Mouse (Mus musculus): Measurements from ENCODE around the gene Jagn1. TPM values are rescaled to one million over a fixed set of nuclear protein-coding genes. Genes with fewer than 3 reads are reported as not detected.
A peak's percentile ranks its signal among the peaks of the same experiment; 100 is the strongest.

Gene Jagn1
- total and polyA plus RNA-seq, 3 experiments = 80.6 to 95.6 TPM; not detected in 1

DNA sequence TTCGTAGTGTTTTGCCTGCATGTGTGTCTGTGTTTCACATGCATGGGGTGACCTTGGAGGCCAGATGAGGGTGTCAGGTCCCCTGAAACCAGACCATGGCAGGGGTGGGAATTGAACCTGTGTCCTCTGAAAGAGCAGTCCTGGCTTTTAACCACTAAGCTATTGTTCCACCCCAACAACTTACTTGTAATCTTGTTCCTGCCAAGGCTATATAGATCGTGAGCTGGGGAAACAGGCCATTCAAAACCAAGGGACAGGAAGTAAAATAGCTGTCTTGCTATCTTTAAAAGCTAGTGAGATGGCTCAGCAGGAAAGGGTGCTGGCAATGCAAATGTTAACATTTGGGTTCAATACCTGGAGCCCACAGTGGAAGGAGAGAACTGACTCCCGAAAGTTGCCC is 12.4 kb upstream of the Jagn1 start:
- Histone ChIP-seq H3K9ac (ENCODE audit: control insufficient read depth, low read depth, low read length, poor library complexity, severe bottlenecking) (no peak overlapping the region), H3K79me2 (ENCODE audit: control insufficient read depth, insufficient read depth, low read length, poor library complexity) (no peaks in the 10 kb centered on the region), H3K36me3 (ENCODE audit: control insufficient read depth in 1 of 2, insufficient read depth in 2 of 2, low read length in 2 of 2) (no peaks in the 10 kb centered on the region), H3K27ac (ENCODE audit: control insufficient read depth, low read depth, low read length) (no peak overlapping the region), H3K4me3 (ENCODE audit: control insufficient read depth in 1 of 2, insufficient read depth in 1 of 2, low read depth in 2 of 2, low read length in 2 of 2) (no peak overlapping the region), H3K27me3 (ENCODE audit: control insufficient read depth in 1 of 2, insufficient read depth in 2 of 2, low read length in 2 of 2) (no peaks in the 10 kb centered on the region), H3K9me3 (replicated peaks; ENCODE audit: insufficient read depth, low read length) (no peaks in the 10 kb centered on the region), H3K4me1 (ENCODE audit: control insufficient read depth in 1 of 2, insufficient read depth in 2 of 2, low read length in 2 of 2) (peaks cover 0 to 7% of the 10 kb centered on the region in 2 experiments; a peak in 3 of 4 replicates)
- no peak for TF ChIP-seq SIN3A (IDR thresholded peaks at IDR 0.05; ENCODE audit: low read length)
- TF ChIP-seq NELFE (IDR thresholded peaks at IDR 0.05; ENCODE audit: low read depth, low read length) = no peak
- no peak for TF ChIP-seq USF2 (IDR thresholded peaks at IDR 0.05; ENCODE audit: borderline replicate concordance in 1 of 2, insufficient read depth in 1 of 2, low read depth in 1 of 2, low read length in 2 of 2)
- no peak for TF ChIP-seq TAL1 (IDR thresholded peaks at IDR 0.05; ENCODE audit: low read length)
- no peak for TF ChIP-seq GABPA (IDR thresholded peaks at IDR 0.05; ENCODE audit: low read depth, low read length)
- peak; percentile 91 for TF ChIP-seq TBP (IDR thresholded peaks at IDR 0.05; ENCODE audit: low read depth, low read length)
- DNase-seq (ENCODE audit: low read depth, low spot score) = no peak

DNA sequence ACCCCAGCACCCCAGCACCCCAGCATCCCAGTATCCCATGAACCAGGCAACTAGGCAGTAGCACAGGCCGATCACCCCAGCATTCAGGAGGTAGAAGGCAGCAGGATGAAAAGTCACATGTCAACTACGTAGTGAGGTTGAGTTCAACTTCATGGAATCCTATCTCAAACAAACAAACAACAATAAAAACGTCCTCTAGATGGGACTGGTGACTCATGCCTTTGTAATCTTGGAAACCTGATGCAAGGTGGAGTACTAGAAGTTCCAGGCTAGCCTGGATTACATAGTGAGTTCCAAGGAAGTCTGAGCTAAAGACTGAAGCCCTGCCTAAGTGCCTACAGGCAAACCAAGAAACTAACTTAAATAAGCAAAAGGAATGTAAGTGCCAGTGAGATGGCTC is 11.5 kb upstream of the Jagn1 start:
- Histone ChIP-seq H3K9me3 (replicated peaks; ENCODE audit: insufficient read depth, low read length) (no peaks in the 10 kb centered on the region), H3K4me1 (ENCODE audit: control insufficient read depth in 1 of 2, insufficient read depth in 2 of 2, low read length in 2 of 2) (peaks cover 0 to 3% of the 10 kb centered on the region in 2 experiments; a peak in 1 of 4 replicates), H3K4me3 (ENCODE audit: control insufficient read depth in 1 of 2, insufficient read depth in 1 of 2, low read depth in 2 of 2, low read length in 2 of 2) (no peak overlapping the region), H3K79me2 (ENCODE audit: control insufficient read depth, insufficient read depth, low read length, poor library complexity) (no peaks in the 10 kb centered on the region), H3K9ac (ENCODE audit: control insufficient read depth, low read depth, low read length, poor library complexity, severe bottlenecking) (no peak overlapping the region), H3K27me3 (ENCODE audit: control insufficient read depth in 1 of 2, insufficient read depth in 2 of 2, low read length in 2 of 2) (no peaks in the 10 kb centered on the region), H3K36me3 (ENCODE audit: control insufficient read depth in 1 of 2, insufficient read depth in 2 of 2, low read length in 2 of 2) (no peaks in the 10 kb centered on the region), H3K27ac (ENCODE audit: control insufficient read depth, low read depth, low read length) (no peak overlapping the region)
- no peak for TF ChIP-seq MYB (IDR thresholded peaks at IDR 0.05; ENCODE audit: low read depth, low read length)
- TF ChIP-seq CHD1 (IDR thresholded peaks at IDR 0.05; ENCODE audit: low read depth, low read length) = no peak
- TF ChIP-seq ZMIZ1 (IDR thresholded peaks at IDR 0.05; ENCODE audit: low read depth, low read length) = no peak
- TF ChIP-seq GATA1 (IDR thresholded peaks at IDR 0.05; ENCODE audit: low read depth, low read length) = no peak
- no peak for TF ChIP-seq MAX (IDR thresholded peaks at IDR 0.05; ENCODE audit: low read length)
- TF ChIP-seq POLR2A (IDR thresholded peaks at IDR 0.05; ENCODE audit: control insufficient read depth in 1 of 2, insufficient read depth in 1 of 2, low read depth in 1 of 2, low read length in 2 of 2, poor library complexity in 1 of 2) = no peak
- no peak for TF ChIP-seq MXI1 (IDR thresholded peaks at IDR 0.05; ENCODE audit: low read depth, low read length)
- TF ChIP-seq ETS1 (IDR thresholded peaks at IDR 0.05; ENCODE audit: low read depth, low read length) = no peak
- no peak for TF ChIP-seq NELFE (IDR thresholded peaks at IDR 0.05; ENCODE audit: low read depth, low read length)
- no peak for TF ChIP-seq EP300 (IDR thresholded peaks at IDR 0.05; ENCODE audit: low read depth in 1 of 2, low read length in 2 of 2)
- TF ChIP-seq E2F4 (IDR thresholded peaks at IDR 0.05; ENCODE audit: borderline replicate concordance, low read depth, low read length) = no peak
- no peak for TF ChIP-seq GABPA (IDR thresholded peaks at IDR 0.05; ENCODE audit: low read depth, low read length)
- TF ChIP-seq JUND (IDR thresholded peaks at IDR 0.05; ENCODE audit: low read depth, low read length) = no peak
- no peak for TF ChIP-seq USF2 (IDR thresholded peaks at IDR 0.05; ENCODE audit: borderline replicate concordance in 1 of 2, insufficient read depth in 1 of 2, low read depth in 1 of 2, low read length in 2 of 2)
- no peak for TF ChIP-seq CTCF (IDR thresholded peaks at IDR 0.05 in 2 of 3, conservative IDR thresholded peaks at IDR 0.05 in 1 of 3; ENCODE audit: control insufficient read depth in 1 of 3, insufficient read depth in 1 of 3, low read depth in 2 of 3, low read length in 3 of 3, poor library complexity in 1 of 3, severe bottlenecking in 1 of 3)
- TF ChIP-seq SMC3 (IDR thresholded peaks at IDR 0.05; ENCODE audit: low read depth, low read length) = no peak
- TF ChIP-seq MAZ (IDR thresholded peaks at IDR 0.05; ENCODE audit: low read depth, low read length) = no peak
- TF ChIP-seq POLR2AphosphoS2 (IDR thresholded peaks at IDR 0.05; ENCODE audit: low read length) = no peak
- no peak for DNase-seq (ENCODE audit: low read depth, low spot score)

Measured in MEL (cell line).